Mouse (Mus musculus) cerebellum, adult 9-11 months (tissue): ENCODE measurements around the gene 4933403O08Rik.

ENCODE experiments used
- DNase-seq: peaks from one replicate; pipeline ENCODE4 v3.0.0; 2022

The 4933403O08Rik gene

DNA sequence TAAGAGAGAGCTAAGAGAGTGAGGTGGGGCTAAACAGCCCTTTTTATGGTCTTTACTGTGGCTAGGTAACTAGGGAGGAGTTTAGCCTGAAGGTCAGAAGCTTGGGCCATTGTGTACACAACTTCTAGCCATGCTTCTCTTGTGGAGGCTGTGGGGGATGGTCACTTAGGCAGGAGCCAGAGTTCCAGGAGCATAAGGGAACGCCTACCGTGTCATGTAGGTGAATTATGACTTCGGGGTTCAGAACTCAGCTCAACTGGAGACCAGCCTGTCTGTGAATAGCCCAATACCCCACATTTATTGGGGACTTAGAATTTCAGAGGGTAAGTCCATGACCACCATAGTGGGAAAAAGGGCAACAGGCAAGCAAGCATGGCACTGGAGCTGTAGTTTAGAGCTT lies at the start of gene 4933403O08Rik:
Gene 4933403O08Rik, plus strand, starts transcription at position 301 of the 400 bp plus-strand sequence.
- no peak for DNase-seq

DNA sequence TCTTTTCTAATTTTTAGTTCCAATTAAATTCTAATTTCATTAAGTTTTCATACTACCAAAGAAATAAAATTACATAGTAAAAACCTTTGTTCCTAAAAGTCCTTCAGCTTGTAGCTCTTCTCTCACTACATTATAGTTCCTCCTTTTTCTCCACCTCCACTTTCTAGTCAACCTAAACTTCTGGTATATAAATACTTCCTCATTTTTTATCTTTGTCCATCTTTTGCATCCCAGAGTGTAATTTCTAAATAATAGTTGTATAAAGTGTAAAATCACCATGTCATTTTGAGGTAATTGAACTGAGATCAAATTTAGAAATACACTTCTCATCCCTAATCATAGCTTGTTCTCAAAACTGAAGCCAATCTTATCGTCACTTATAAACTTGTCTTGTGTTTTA lies 4.1 kb downstream of the 4933403O08Rik start:
- no peak for DNase-seq

DNA sequence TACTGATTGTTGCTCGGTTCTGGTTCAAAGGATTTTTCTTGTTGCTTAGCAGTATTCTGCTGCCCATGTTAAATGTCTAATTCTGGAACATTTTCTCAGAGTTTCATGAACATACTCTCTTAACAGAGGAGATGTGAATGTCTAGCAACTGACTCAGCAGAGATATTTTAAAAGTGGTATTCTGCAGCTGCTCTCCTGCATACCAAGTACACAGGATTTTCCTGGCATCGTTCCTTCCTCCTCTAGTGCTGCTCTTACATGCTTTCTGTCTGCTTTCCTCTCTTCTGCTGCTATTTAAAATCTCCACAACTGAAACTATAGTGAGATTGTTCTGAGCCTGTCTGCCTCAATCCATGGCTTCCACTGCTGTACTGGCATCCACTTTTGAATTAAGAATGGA lies 16.7 kb downstream of the 4933403O08Rik start:
- no peak for DNase-seq

DNA sequence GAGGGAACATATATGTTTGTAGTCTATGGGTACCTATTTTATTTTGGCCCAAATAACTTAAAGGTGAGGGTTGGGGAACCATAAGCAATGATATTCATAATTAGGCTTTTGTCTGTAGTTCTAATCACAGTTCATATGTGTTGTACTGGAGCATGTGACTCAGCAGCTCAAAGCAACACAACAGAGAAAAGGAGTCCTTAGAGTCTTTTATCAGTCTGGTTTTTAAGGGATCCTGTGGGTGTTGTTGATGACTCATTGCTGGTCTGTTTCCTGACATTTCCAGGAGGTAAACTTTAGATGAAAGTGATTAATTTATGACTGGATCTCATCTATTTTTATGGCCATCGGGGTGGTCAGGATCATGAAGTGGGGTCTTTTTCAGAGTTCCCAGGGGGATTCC lies 34.7 kb downstream of the 4933403O08Rik start:
- DNase-seq: no peak
